Mouse (Mus musculus) midbrain, embryonic 13.5 days (tissue): Measurements from ENCODE around the gene Adgrg1. TPM values are rescaled to one million over a fixed set of nuclear protein-coding genes. Genes with fewer than 3 reads are reported as not detected.

Source experiments
- ATAC-seq: fragments of 200-750 bp; cut with Nextera tagmentation; 2 replicates; pipeline ENCODE4 v1.8.0; 2017; ENCODE audit warnings: mild to moderate bottlenecking, moderate TSS enrichment, moderate library complexity
- H3K27ac ChIP-seq: fragments of 300-500 bp; sonication (generic); 2 replicates; pipeline ENCODE4 v1.5.1; 2015; ENCODE audit warnings: inconsistent platforms, mild to moderate bottlenecking, moderate library complexity
- H3K27me3 ChIP-seq: fragments of 300-500 bp; sonication (generic); 2 replicates; pipeline ENCODE4 v1.6.1; 2015; ENCODE audit warnings: mild to moderate bottlenecking, inconsistent platforms
- H3K36me3 ChIP-seq: fragments of 300-500 bp; sonication (generic); 2 replicates; pipeline ENCODE4 v1.6.1; 2015; ENCODE audit warnings: mild to moderate bottlenecking, inconsistent platforms
- H3K4me1 ChIP-seq: fragments of 300-500 bp; sonication (generic); replicated peaks from 2 replicates; pipeline ENCODE4 v1.6.1; 2015; ENCODE audit warnings: inconsistent platforms
- H3K4me2 ChIP-seq: fragments of 300-500 bp; sonication (generic); replicated peaks from 2 replicates; pipeline ENCODE4 v1.6.1; 2015; ENCODE audit warnings: moderate library complexity, mild to moderate bottlenecking, inconsistent platforms
- H3K4me3 ChIP-seq: fragments of 300-500 bp; sonication (generic); replicated peaks from 2 replicates; pipeline ENCODE4 v1.5.1; 2015; ENCODE audit warnings: mild to moderate bottlenecking, inconsistent platforms
- H3K9ac ChIP-seq: fragments of 300-500 bp; sonication (generic); replicated peaks from 2 replicates; pipeline ENCODE4 v1.6.1; 2015; ENCODE audit warnings: mild to moderate bottlenecking, inconsistent platforms
- H3K9me3 ChIP-seq: fragments of 300-500 bp; sonication (generic); 2 replicates; pipeline ENCODE4 v1.6.1; 2016; ENCODE audit warnings: mild to moderate bottlenecking, inconsistent platforms
- WGBS: fragments of 180-500 bp; shearing (Covaris S2); methylation state at CpG from one replicate; pipeline ENCODE4 v1.1.7; 2015; 5-methylcytosine and 5-hydroxymethylcytosine counted together
- polyA plus RNA-seq: library from polyadenylated mRNA; unstranded; fragments of >200 nt; fragmentation: Nextera tagmentation; extraction: Ambion mirVana; gene quantifications from 2 replicates; pipeline ENCODE4 v1.2.1, GENCODE M21; 2015

The Adgrg1 gene
- polyA plus RNA-seq, 1 experiment from 2014 or later = 212 TPM

DNA sequence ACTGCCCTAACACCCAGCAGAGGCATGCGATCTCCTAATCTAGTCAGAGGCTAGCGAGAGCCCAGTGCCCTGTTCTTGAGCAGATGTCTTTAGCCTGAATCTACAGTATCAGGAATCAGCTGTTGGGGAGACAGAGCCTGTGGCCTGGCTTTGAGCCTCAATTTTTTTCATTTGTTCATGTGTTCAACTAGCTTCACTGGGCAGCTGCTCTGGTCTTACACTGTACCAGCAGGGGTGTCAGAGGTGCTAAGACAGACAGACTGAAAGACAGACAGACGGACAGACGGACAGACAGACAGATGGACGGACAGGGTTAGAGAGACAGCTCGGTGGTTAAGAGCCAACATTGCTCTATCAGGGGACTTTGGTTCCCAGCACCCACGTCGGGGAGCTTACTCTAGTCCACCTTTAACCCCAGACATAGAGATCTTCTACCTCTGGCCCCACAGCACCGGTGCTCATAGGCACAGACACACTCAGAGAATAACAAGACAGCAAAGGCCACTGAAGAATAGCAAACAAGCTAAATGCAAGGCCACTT lies 17.0 kb downstream of the Adgrg1 start:
- 87% methylated on average over 9 of the region's 9 CpGs for WGBS
- H3K9me3 ChIP-seq = no peaks in the 10 kb centered on the region
- no peak overlapping the region for H3K4me3 ChIP-seq
- ATAC-seq = no peak
- H3K4me1 ChIP-seq = peaks cover 51% of the 10 kb centered on the region
- H3K36me3 ChIP-seq = no peaks in the 10 kb centered on the region
- no peak overlapping the region for H3K4me2 ChIP-seq
- H3K27me3 ChIP-seq = no peaks in the 10 kb centered on the region
- H3K27ac ChIP-seq = peak overlapping the region; percentile 96; the same call in 1 of the 2 replicates
- no peak overlapping the region for H3K9ac ChIP-seq

DNA sequence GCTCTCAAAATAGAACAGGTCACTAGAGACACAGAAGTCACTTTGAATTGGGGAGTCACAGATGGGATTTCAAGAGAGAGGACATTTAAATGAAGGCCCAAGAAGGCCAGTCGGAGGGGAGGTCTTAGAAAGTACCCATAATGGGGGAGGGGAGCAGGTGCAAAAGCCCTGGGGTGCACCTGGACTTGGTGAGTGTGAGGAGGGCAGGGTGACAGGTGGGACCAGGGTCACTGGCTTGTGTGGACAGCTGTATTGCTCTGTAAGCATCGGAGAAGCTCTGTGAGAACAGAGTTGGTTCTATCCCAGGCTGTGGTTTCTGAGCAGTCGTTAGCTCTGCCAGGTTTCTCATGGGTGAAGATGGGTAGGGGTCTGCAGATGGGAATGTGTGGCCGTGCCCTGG lies 17.5 kb downstream of the Adgrg1 start:
- H3K9ac ChIP-seq = peak overlapping the region; percentile 1; the same call in 1 of the 2 replicates
- H3K27me3 ChIP-seq = no peaks in the 10 kb centered on the region
- H3K4me3 ChIP-seq = no peak overlapping the region
- H3K27ac ChIP-seq = peak overlapping the region; percentile 96
- peaks cover 51% of the 10 kb centered on the region for H3K4me1 ChIP-seq
- 69% methylated on average over 4 of the region's 4 CpGs for whole genome bisulfite sequencing
- ATAC-seq = no peak
- no peak overlapping the region for H3K4me2 ChIP-seq
- H3K9me3 ChIP-seq = no peaks in the 10 kb centered on the region
- H3K36me3 ChIP-seq = no peaks in the 10 kb centered on the region

DNA sequence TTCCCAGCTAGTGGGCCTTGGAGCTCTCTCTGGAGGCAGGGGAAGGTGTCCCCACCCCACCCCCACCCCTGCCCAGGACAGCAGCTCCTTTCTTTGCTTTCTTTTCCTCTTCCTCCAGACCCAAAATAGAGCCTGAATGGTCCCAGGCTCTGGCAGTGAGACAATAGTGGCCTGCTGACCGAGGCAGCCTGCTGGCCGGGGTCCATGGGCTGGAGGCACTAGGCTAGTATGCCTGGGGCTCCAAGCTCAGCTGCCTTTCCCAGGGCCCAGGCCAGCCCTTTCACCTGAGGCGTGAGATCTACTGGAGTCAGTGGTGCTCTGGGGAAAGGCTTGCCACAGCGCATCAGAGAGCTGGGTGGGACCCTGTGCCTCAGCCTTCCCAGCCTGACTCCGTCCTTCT lies 18.0 kb downstream of the Adgrg1 start:
- WGBS = 35% methylated on average over 5 of the region's 5 CpGs
- H3K9ac ChIP-seq = peak overlapping the region; percentile 1; the same call in 1 of the 2 replicates
- ATAC-seq = no peak
- no peaks in the 10 kb centered on the region for H3K9me3 ChIP-seq
- H3K27ac ChIP-seq = peak overlapping the region; percentile 96
- H3K36me3 ChIP-seq = no peaks in the 10 kb centered on the region
- no peak overlapping the region for H3K4me3 ChIP-seq
- H3K4me2 ChIP-seq = peak overlapping the region; percentile 98; the same call in 1 of the 2 replicates
- no peaks in the 10 kb centered on the region for H3K27me3 ChIP-seq
- H3K4me1 ChIP-seq = peaks cover 51% of the 10 kb centered on the region

DNA sequence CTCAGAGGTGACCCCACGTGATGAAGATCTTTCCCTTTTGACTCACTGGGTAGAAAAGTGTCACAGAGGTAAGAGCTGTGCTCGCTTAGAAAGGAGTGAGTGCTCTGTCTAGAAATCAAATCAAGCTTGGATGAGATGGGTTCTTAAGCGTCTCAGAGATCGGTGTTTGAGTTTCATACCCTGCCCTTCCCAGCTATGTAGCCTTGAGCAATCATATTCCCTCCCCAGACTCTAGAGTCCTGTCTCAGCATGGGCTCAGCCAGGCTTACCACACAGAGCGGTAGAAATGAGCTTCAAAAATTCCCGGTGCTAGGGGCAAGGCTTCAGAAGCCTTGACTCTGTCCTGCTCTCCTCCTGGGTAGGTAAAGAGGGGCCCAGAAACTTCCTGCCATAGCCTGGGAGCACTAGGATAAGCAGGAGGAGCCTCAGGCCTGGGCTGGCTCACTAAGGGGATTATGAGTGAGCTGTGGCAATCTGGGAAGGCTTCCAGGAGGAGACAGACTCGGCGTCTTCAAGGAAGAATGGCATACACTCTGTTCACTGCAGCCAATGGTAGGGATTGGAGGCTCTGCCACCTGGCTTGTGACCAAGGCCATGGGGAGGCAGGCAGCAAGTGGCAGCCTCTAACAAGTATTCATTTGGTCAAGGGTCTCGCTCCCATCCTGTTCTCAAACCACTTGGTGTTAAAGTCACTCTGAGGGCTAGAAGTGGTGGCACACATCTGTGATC lies 18.6 kb downstream of the Adgrg1 start:
- peak overlapping the region; percentile 97 for H3K9ac ChIP-seq
- no peaks in the 10 kb centered on the region for H3K9me3 ChIP-seq
- 54% methylated on average over 9 of the region's 9 CpGs for WGBS
- H3K27ac ChIP-seq = peak overlapping the region; percentile 96
- no peak overlapping the region for H3K4me3 ChIP-seq
- no peaks in the 10 kb centered on the region for H3K36me3 ChIP-seq
- H3K4me1 ChIP-seq = peaks cover 56% of the 10 kb centered on the region
- no peak; the same call in 1 of the 2 replicates for ATAC-seq
- H3K27me3 ChIP-seq = no peaks in the 10 kb centered on the region
- peak overlapping the region; percentile 98 for H3K4me2 ChIP-seq

DNA sequence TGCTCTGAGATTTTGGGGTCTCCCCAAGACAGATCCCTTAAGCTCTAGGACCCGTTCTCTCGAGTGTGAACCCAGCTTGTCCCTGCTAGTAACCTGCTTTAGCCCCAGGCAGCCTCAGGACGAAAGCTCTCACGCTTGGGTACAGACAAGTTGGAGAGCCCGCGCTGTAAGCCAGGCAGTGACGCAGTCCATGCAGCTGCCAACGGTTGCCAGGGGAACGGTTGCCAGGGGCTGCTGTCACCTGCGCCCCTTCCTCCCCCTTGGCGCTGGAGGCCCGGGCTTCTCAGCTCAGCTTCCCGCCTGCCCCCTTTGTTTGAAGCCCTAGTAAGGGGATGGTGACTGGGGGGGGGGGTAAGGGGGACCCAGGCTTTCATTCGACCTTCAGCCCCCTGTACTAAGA lies 19.5 kb downstream of the Adgrg1 start:
- Histone ChIP-seq H3K36me3 (no peaks in the 10 kb centered on the region), H3K9ac (peak overlapping the region; percentile 97), H3K4me2 (peak overlapping the region; percentile 98), H3K4me1 (peaks cover 65% of the 10 kb centered on the region), H3K4me3 (peak overlapping the region; percentile 71), H3K27me3 (no peaks in the 10 kb centered on the region), H3K27ac (peak overlapping the region; percentile 96), H3K9me3 (no peaks in the 10 kb centered on the region)
- ATAC-seq = peak; percentile 91
- 0% methylated on average over 13 of the region's 14 CpGs for WGBS

DNA sequence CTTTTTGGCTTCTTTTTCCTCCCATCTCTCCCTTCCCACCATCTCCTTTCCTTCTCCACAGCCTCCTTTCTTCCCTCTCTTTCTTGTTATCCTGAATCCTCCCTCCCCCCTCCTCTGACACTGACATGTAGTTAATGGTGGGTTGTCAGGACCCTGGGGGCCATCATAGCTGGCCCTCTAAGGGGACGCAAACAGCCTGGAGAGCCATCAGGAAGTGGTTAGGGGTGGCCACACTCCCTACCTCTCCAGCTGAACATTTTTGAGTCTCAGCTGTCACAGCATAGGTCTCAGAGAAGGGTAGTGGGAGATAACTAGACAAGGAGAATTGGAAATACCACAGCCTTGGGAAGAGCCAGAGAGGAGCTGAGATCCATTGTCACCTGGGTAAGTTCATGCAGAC lies 20.0 kb downstream of the Adgrg1 start:
- H3K9ac ChIP-seq = peak overlapping the region; percentile 97
- H3K4me2 ChIP-seq = peak overlapping the region; percentile 98
- peaks cover 70% of the 10 kb centered on the region for H3K4me1 ChIP-seq
- peak overlapping the region; percentile 71 for H3K4me3 ChIP-seq
- H3K9me3 ChIP-seq = no peaks in the 10 kb centered on the region
- peak overlapping the region; percentile 96 for H3K27ac ChIP-seq
- no peaks in the 10 kb centered on the region for H3K36me3 ChIP-seq
- WGBS = 0% methylated on average over 1 of the region's 1 CpGs
- H3K27me3 ChIP-seq = no peaks in the 10 kb centered on the region
- peak; percentile 41 for ATAC-seq

DNA sequence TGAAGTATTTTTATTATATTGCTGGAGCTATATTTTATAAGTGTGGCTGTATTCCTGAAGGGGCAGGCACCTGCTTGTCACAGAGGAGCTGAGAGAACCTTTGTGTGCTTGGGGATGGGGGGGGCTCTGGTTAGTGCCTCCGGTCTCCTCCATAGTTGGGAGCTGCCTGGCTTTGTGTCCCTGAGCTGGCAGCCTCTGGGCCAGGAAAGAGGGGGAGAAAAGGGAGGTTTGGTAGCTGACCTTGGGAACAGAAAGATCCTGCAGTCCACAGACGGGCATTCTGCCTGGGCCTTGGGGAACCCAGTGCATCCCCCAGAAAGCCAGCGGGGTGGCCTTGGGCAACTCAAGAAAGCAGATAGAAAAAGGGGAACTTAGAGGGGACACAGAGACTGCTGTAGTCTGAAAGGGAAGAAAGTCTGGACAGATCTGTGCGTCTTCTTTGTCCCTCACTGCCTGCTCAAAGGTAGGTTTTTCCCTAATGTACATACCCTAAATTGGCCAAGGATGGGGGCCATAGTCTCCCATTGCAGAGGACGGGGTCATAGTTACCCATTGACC lies 20.9 kb downstream of the Adgrg1 start:
- WGBS = 22% methylated on average over 5 of the region's 5 CpGs
- H3K27me3 ChIP-seq = no peaks in the 10 kb centered on the region
- no peak for ATAC-seq

DNA sequence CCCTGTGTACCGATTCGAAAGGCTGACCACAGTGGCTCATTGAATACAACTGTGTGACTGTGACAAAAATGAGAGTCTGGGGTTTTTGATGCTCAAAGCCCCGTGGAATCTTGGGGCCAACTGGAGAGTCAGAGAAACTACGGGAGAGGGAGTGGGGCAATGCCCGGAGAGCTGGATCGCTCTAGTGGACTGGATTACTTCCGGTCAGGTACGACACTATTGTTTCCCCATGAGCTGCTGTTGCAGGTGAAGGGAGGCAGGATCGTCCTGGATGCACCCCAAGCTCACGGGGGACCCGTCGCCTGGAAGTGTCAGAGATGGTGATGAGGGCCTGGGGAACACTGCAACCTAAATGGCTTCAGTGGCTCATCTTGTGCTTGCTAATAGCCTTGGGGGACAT lies 21.5 kb downstream of the Adgrg1 start:
- Histone ChIP-seq H3K36me3 (no peaks in the 10 kb centered on the region), H3K4me1 (peaks cover 78% of the 10 kb centered on the region), H3K27me3 (no peaks in the 10 kb centered on the region), H3K4me2 (peak overlapping the region; percentile 98), H3K27ac (peak overlapping the region; percentile 96), H3K9ac (peak overlapping the region; percentile 97), H3K4me3 (peak overlapping the region; percentile 71), H3K9me3 (no peaks in the 10 kb centered on the region)
- ATAC-seq = no peak
- 11% methylated on average over 12 of the region's 12 CpGs for WGBS

More for the DNA sequence above, 20.9 kb downstream of the Adgrg1 start:
- H3K4me1 ChIP-seq = peaks cover 78% of the 10 kb centered on the region
- H3K9me3 ChIP-seq = no peaks in the 10 kb centered on the region
- peak overlapping the region; percentile 97 for H3K9ac ChIP-seq
- H3K4me3 ChIP-seq = peak overlapping the region; percentile 71
- H3K27ac ChIP-seq = peak overlapping the region; percentile 96
- H3K4me2 ChIP-seq = peak overlapping the region; percentile 98
- no peaks in the 10 kb centered on the region for H3K36me3 ChIP-seq

DNA sequence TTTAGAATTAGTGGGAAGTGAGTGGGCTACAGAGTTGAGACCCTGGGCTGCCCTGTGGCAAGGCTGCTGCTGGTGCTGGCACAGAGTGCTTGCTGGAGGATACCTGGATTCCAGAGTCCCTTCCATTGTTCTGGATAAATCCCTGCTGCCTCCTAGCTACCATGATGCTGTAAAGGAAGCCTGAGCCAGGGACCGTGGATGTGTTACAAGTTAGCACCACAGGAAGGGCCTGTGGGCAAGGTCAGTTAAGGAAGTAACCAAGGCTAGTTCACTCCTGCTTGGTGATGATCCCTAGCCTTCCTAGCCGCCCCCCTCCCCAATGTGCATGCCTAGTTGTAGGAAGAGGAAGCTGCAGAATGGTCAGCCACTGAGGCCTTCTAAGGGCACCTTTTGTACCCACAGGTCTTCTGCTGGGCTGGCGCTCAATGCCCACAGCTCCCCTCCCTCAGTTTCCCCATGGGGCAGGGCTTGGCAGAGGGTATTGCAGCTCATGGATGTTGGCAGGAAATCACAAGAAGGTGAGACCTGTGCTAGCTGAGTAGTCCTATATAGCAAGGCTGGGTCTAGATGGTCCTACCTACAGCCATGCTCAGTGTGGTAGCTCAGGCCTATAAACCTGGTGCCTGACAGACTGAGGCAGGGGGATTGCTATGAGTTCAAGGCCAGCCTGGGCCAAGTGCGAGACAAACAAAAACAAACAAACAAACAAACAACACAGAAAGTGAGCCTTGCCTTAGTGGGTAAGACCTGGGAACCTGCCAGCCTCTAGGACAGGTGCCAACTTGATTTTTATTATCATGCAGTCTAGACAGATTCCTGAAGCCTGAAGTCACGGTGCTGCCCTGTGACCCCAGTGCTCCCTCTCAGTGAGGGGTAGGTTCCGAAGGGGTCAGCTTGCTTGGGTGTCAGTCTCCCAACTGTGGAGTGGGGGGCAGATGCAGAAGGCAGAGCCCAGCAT lies 22.6 kb downstream of the Adgrg1 start:
- 37% methylated on average over 6 of the region's 6 CpGs for WGBS
- Histone ChIP-seq H3K9me3 (no peaks in the 10 kb centered on the region), H3K4me2 (peak overlapping the region; percentile 98), H3K27ac (peak overlapping the region; percentile 96), H3K4me3 (peak overlapping the region; percentile 71), H3K4me1 (peaks cover 78% of the 10 kb centered on the region), H3K27me3 (no peaks in the 10 kb centered on the region), H3K36me3 (peaks cover 5% of the 10 kb centered on the region; the same call in 1 of the 2 replicates), H3K9ac (peak overlapping the region; percentile 97)
- ATAC-seq = no peak

DNA sequence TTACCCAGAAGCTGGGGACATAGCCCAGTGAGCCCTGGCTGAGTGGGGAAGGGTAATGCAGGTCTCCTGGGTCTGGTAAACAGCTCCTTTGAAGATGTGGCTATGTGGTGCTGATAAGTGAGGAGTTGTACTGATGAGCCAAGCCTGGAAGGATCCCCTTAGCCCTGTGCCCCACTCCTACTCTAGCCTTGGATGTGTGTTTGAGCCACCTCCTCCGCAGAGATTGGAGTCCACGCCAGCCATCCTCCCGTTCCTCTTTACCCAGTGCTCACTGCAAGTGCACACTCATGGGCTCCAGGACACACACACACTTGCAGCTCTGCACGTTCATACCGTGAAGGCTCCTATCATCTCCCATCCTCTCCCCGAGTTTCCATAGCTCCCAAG lies 23.3 kb downstream of the Adgrg1 start:
- Histone ChIP-seq H3K4me3 (peak overlapping the region; percentile 71), H3K4me1 (peaks cover 74% of the 10 kb centered on the region), H3K27ac (peak overlapping the region; percentile 96), H3K9ac (peak overlapping the region; percentile 97), H3K9me3 (no peaks in the 10 kb centered on the region), H3K36me3 (peaks cover 8% of the 10 kb centered on the region), H3K27me3 (no peaks in the 10 kb centered on the region), H3K4me2 (peak overlapping the region; percentile 98)
- 53% methylated on average over 6 of the region's 6 CpGs for WGBS
- no peak for ATAC-seq

DNA sequence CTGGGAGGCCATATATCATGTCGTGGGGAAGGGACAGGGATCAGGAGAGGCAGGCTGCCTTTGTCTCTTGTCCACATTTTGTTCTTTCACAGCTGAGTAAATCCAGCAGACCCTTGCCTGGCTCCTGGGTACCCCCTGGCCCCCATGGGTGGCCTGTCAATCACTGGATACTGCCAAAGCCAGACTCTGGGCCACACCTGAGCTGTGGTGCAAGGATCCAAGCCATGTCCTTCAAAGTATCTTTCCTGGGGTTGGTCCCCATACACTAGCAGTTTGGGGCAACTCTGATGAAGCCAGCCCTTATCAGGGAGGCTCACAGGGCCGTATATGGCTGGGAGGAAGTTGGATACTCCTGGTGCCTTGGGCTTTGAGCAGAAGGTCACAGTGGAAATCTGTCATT lies 23.9 kb downstream of the Adgrg1 start:
- Histone ChIP-seq H3K4me3 (peak overlapping the region; percentile 71), H3K4me2 (peak overlapping the region; percentile 98), H3K27ac (peak overlapping the region; percentile 96), H3K9me3 (no peaks in the 10 kb centered on the region), H3K4me1 (peaks cover 68% of the 10 kb centered on the region), H3K27me3 (no peaks in the 10 kb centered on the region), H3K36me3 (peaks cover 14% of the 10 kb centered on the region), H3K9ac (peak overlapping the region; percentile 97)
- 25% methylated on average over 2 of the region's 2 CpGs for WGBS
- no peak for ATAC-seq
